Mouse (Mus musculus): ENCODE results near the gene Hoxc6. TPM values are rescaled to one million over a fixed set of nuclear protein-coding genes. Genes with fewer than 3 reads are reported as not detected.

Gene Hoxc6
- polyA plus RNA-seq, 1 experiment from 2014 or later: 10.9 TPM

GRCm38 (mm10) chr15:102975034-102975433, 23.0 kb upstream of the Hoxc6 start:
- Histone ChIP-seq H3K36me3 (ENCODE audit: control insufficient read depth, insufficient read depth, low read length) (no peaks in the 10 kb centered on the region), H3K9ac (ENCODE audit: low read length) (peak overlapping the region; percentile 76), H3K4me2 (ENCODE audit: low read depth, severe bottlenecking) (peak overlapping the region; percentile 53), H3K27me3 (ENCODE audit: control insufficient read depth, insufficient read depth, low read length) (peaks cover 75% of the 10 kb centered on the region), H3K4me3 (ENCODE audit: low read depth, low read length) (peak overlapping the region; percentile 33), H3K9me3 (ENCODE audit: control insufficient read depth, low read length) (no peaks in the 10 kb centered on the region), H3K27ac (replicated peaks; ENCODE audit: low read depth, low read length) (peak overlapping the region; percentile 84; the same call in 1 of the 2 replicates), H3K4me1 (ENCODE audit: control insufficient read depth, insufficient read depth, low read length) (peaks cover 31% of the 10 kb centered on the region)
- 2% methylated on average over 7 of the region's 7 CpGs for WGBS
- ATAC-seq (ENCODE audit: insufficient number of reproducible peaks, low FRiP score, low TSS enrichment, low read depth) (no peak), DNase-seq (ENCODE audit: low spot score) (no peak)

DNA sequence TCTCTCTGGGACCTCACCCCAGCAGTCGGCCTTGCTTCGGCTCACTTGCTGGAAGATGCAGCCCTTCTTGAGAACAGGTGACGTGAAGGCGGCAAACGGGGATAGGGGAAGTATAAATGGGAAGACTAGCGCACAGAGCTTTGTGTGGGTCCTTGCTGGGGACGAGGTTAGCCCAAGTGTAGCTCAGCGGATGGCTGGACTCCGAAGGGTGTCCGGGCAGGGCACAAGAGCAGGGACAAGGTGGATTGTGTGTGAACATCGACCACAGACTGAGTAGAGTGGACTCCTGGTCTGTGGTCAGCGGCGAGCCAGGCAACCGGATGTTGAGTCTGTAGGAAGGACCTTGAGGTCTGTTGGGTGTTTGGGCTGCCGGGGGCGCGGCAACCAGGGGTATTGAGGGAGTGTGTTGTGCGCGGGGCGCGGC, 22.4 kb upstream of the Hoxc6 start:
- under 1% methylated on average over 21 of the region's 21 CpGs for WGBS
- H3K4me3 ChIP-seq (ENCODE audit: low read depth, low read length): peak overlapping the region; percentile 33
- H3K4me2 ChIP-seq (ENCODE audit: low read depth, severe bottlenecking): peak overlapping the region; percentile 53
- H3K27me3 ChIP-seq (ENCODE audit: control insufficient read depth, insufficient read depth, low read length): peaks cover 75% of the 10 kb centered on the region
- no peaks in the 10 kb centered on the region for H3K36me3 ChIP-seq (ENCODE audit: control insufficient read depth, insufficient read depth, low read length)
- DNase-seq (ENCODE audit: low spot score): peak; percentile 73
- peak overlapping the region; percentile 84 for H3K27ac ChIP-seq (replicated peaks; ENCODE audit: low read depth, low read length)
- no peak for ATAC-seq (ENCODE audit: insufficient number of reproducible peaks, low FRiP score, low TSS enrichment, low read depth)
- peaks cover 35% of the 10 kb centered on the region for H3K4me1 ChIP-seq (ENCODE audit: control insufficient read depth, insufficient read depth, low read length)
- no peaks in the 10 kb centered on the region for H3K9me3 ChIP-seq (ENCODE audit: control insufficient read depth, low read length)
- H3K9ac ChIP-seq (ENCODE audit: low read length): peak overlapping the region; percentile 76

DNA sequence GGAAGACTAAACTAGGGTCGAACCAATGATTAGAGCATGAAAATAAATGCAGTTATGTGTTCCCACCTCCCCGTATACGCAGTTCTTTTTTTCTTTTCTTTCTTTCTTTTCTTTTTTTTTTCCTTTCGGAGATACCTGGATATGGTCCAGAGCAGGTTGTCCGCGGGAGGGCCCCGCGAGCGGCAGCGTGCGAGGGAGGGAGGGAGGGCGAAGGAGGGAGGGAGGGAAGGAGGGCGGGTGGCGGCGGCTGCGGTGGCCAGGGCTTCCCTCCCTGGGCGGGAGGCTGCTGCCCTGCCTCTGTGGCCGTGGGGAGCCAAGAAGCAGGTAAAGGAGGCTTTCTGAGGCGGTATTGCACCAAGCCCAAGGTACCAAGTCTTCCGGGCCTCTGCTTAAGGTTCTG, 21.9 kb upstream of the Hoxc6 start, which contains the start of gene Hoxc9:
Gene Hoxc9 (plus strand): TSS at position 269 of the 400 bp plus-strand sequence.
- Histone ChIP-seq H3K9me3 (ENCODE audit: control insufficient read depth, low read length) (no peaks in the 10 kb centered on the region), H3K27ac (replicated peaks; ENCODE audit: low read depth, low read length) (peak within 1 kb of the TSS; percentile 84), H3K4me3 (ENCODE audit: low read depth, low read length) (peak within 1 kb of the TSS; percentile 33), H3K4me2 (ENCODE audit: low read depth, severe bottlenecking) (peak within 1 kb of the TSS; percentile 53), H3K36me3 (ENCODE audit: control insufficient read depth, insufficient read depth, low read length) (no peaks in the 10 kb centered on the region), H3K4me1 (ENCODE audit: control insufficient read depth, insufficient read depth, low read length) (peaks cover 35% of the 10 kb centered on the region), H3K9ac (ENCODE audit: low read length) (peak within 1 kb of the TSS; percentile 76), H3K27me3 (ENCODE audit: control insufficient read depth, insufficient read depth, low read length) (peaks cover 75% of the 10 kb centered on the region)
- ATAC-seq (ENCODE audit: insufficient number of reproducible peaks, low FRiP score, low TSS enrichment, low read depth) (no peak), DNase-seq (ENCODE audit: low spot score) (no peak)
- WGBS: 2% methylated on average over 19 of the region's 20 CpGs

GRCm38 (mm10) chr15:102976631-102977422, 21.2 kb upstream of the Hoxc6 start:
- no peaks in the 10 kb centered on the region for H3K36me3 ChIP-seq (ENCODE audit: control insufficient read depth, insufficient read depth, low read length)
- DNase-seq (ENCODE audit: low spot score) (peak; percentile 69), ATAC-seq (ENCODE audit: insufficient number of reproducible peaks, low FRiP score, low TSS enrichment, low read depth) (no peak)
- no peaks in the 10 kb centered on the region for H3K9me3 ChIP-seq (ENCODE audit: control insufficient read depth, low read length)
- WGBS: under 1% methylated on average over 37 of the region's 37 CpGs
- peaks cover 77% of the 10 kb centered on the region for H3K27me3 ChIP-seq (ENCODE audit: control insufficient read depth, insufficient read depth, low read length)
- peaks cover 39% of the 10 kb centered on the region for H3K4me1 ChIP-seq (ENCODE audit: control insufficient read depth, insufficient read depth, low read length)
- H3K4me2 ChIP-seq (ENCODE audit: low read depth, severe bottlenecking): peak overlapping the region; percentile 53
- H3K27ac ChIP-seq (replicated peaks; ENCODE audit: low read depth, low read length): peak overlapping the region; percentile 84
- peak overlapping the region; percentile 76 for H3K9ac ChIP-seq (ENCODE audit: low read length)
- H3K4me3 ChIP-seq (ENCODE audit: low read depth, low read length): peak overlapping the region; percentile 33

DNA sequence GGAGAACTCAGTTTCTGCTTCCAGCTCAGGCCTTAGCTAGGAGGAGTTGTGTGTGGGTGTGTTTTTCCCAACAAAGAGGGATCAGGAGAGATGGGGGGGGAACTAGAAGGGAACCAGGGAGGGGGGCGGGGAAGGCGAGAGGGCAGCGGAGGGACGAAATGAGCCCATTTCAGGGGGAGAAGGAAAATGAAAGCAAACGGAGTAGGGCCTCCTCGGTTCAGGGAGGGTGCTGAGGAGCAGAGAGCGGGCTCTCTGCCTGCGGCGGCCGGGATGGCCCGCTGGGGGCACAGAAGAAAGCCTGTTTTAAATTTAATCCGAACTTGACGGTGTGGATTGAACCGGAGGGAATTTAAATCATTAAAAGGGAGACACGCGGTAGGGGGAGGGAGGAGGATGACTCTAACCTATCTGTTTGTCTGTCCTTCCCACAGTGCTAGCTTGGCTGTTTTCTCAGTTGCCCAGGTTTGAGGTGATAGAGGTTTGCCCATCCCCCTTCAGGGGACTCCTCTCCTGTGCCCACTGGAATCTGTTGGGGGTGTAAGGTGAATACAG, 20.6 kb upstream of the Hoxc6 start:
- no peak for DNase-seq (ENCODE audit: low spot score)
- peaks cover 75% of the 10 kb centered on the region for H3K27me3 ChIP-seq (ENCODE audit: control insufficient read depth, insufficient read depth, low read length)
- WGBS: under 1% methylated on average over 15 of the region's 16 CpGs
- peak overlapping the region; percentile 33 for H3K4me3 ChIP-seq (ENCODE audit: low read depth, low read length)
- peak overlapping the region; percentile 84 for H3K27ac ChIP-seq (replicated peaks; ENCODE audit: low read depth, low read length)
- no peaks in the 10 kb centered on the region for H3K9me3 ChIP-seq (ENCODE audit: control insufficient read depth, low read length)
- peaks cover 44% of the 10 kb centered on the region for H3K4me1 ChIP-seq (ENCODE audit: control insufficient read depth, insufficient read depth, low read length)
- ATAC-seq (ENCODE audit: insufficient number of reproducible peaks, low FRiP score, low TSS enrichment, low read depth): no peak
- H3K4me2 ChIP-seq (ENCODE audit: low read depth, severe bottlenecking): peak overlapping the region; percentile 53
- peak overlapping the region; percentile 76 for H3K9ac ChIP-seq (ENCODE audit: low read length)
- no peaks in the 10 kb centered on the region for H3K36me3 ChIP-seq (ENCODE audit: control insufficient read depth, insufficient read depth, low read length)

DNA sequence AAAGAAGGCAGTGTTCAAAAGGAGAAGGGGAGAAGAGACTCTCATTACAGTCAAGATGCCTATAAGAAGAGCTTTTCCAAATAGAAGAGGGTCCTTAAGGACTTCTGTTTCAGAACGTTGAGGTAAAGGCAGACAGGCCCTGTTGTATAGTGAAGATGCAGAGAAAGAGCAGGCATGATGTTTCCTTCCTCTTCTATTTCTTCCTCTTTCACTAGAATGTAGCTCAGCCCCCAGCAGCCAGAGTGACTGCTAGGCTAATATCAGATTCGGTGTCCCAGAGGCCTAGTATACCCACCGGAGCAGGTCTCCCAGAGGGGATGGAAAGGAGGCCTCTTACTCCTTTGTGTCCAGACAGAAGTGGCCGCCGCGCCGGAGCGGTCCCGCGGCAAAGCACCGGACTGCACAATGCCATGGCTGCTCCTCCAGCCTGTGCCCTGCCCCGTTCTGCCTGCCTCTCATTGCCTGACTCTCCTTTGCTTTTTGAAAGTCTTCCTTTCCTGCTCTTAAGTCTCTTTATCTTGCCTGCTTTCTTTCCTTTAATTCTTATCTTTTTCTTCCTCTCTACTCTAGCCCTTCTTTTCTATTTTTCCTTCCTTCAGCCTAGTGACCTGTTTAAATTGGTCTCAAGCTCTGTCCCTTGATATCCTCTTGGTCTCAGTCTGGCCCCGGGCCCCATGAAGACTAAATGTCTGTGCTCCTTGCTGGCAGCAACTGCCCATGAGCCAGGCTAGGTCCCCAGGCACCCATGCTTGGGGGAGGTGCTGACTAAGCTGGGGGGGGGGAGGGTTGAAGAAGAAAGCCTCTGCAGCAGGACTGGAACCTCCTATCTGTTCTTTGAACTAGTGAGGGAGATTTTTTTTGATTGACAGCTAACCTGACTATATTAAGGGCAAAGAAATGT, 19.2 kb upstream of the Hoxc6 start:
- under 1% methylated on average over 13 of the region's 13 CpGs for WGBS
- H3K9ac ChIP-seq (ENCODE audit: low read length): peak overlapping the region; percentile 61
- H3K9me3 ChIP-seq (ENCODE audit: control insufficient read depth, low read length): no peaks in the 10 kb centered on the region
- no peak for ATAC-seq (ENCODE audit: insufficient number of reproducible peaks, low FRiP score, low TSS enrichment, low read depth)
- peak overlapping the region; percentile 44 for H3K4me2 ChIP-seq (ENCODE audit: low read depth, severe bottlenecking)
- peak overlapping the region; percentile 22 for H3K4me3 ChIP-seq (ENCODE audit: low read depth, low read length)
- H3K27me3 ChIP-seq (ENCODE audit: control insufficient read depth, insufficient read depth, low read length): peaks cover 67% of the 10 kb centered on the region
- H3K4me1 ChIP-seq (ENCODE audit: control insufficient read depth, insufficient read depth, low read length): peaks cover 42% of the 10 kb centered on the region
- H3K27ac ChIP-seq (replicated peaks; ENCODE audit: low read depth, low read length): peak overlapping the region; percentile 59; the same call in 1 of the 2 replicates
- DNase-seq (ENCODE audit: low spot score): no peak
- H3K36me3 ChIP-seq (ENCODE audit: control insufficient read depth, insufficient read depth, low read length): no peaks in the 10 kb centered on the region

GRCm38 (mm10) chr15:102979936-102980335, 18.1 kb upstream of the Hoxc6 start:
- no peak for ATAC-seq (ENCODE audit: insufficient number of reproducible peaks, low FRiP score, low TSS enrichment, low read depth)
- H3K4me1 ChIP-seq (ENCODE audit: control insufficient read depth, insufficient read depth, low read length): peaks cover 47% of the 10 kb centered on the region

GRCm38 (mm10) chr15:102980352-102980751, 17.7 kb upstream of the Hoxc6 start:
- H3K27me3 ChIP-seq (ENCODE audit: control insufficient read depth, insufficient read depth, low read length): peaks cover 62% of the 10 kb centered on the region
- 0 out of 2 replicates have a peak overlapping the region, but pooled peaks have one; percentile 19 for H3K9ac ChIP-seq (ENCODE audit: low read length)
- DNase-seq (ENCODE audit: low spot score): no peak
- ATAC-seq (ENCODE audit: insufficient number of reproducible peaks, low FRiP score, low TSS enrichment, low read depth): no peak
- peak overlapping the region; percentile 91 for H3K4me2 ChIP-seq (ENCODE audit: low read depth, severe bottlenecking)
- H3K36me3 ChIP-seq (ENCODE audit: control insufficient read depth, insufficient read depth, low read length): no peaks in the 10 kb centered on the region
- peak overlapping the region; percentile 58; the same call in 1 of the 2 replicates for H3K4me3 ChIP-seq (ENCODE audit: low read depth, low read length)
- H3K4me1 ChIP-seq (ENCODE audit: control insufficient read depth, insufficient read depth, low read length): peaks cover 49% of the 10 kb centered on the region
- no peak overlapping the region; the same call in 1 of the 2 replicates for H3K27ac ChIP-seq (replicated peaks; ENCODE audit: low read depth, low read length)
- WGBS: under 1% methylated on average over 11 of the region's 11 CpGs
- H3K9me3 ChIP-seq (ENCODE audit: control insufficient read depth, low read length): no peaks in the 10 kb centered on the region

More at GRCm38 (mm10) chr15:102979936-102980335, 18.1 kb upstream of the Hoxc6 start:
- WGBS: 0% methylated on average over 1 of the region's 1 CpGs
- H3K36me3 ChIP-seq (ENCODE audit: control insufficient read depth, insufficient read depth, low read length): no peaks in the 10 kb centered on the region
- H3K4me2 ChIP-seq (ENCODE audit: low read depth, severe bottlenecking): peak overlapping the region; percentile 91
- H3K9ac ChIP-seq (ENCODE audit: low read length): peak overlapping the region; percentile 45; the same call in 1 of the 2 replicates
- H3K27me3 ChIP-seq (ENCODE audit: control insufficient read depth, insufficient read depth, low read length): peaks cover 61% of the 10 kb centered on the region
- H3K9me3 ChIP-seq (ENCODE audit: control insufficient read depth, low read length): no peaks in the 10 kb centered on the region
- H3K27ac ChIP-seq (replicated peaks; ENCODE audit: low read depth, low read length): no peak overlapping the region
- peak overlapping the region; percentile 12; the same call in 1 of the 2 replicates for H3K4me3 ChIP-seq (ENCODE audit: low read depth, low read length)
- no peak for DNase-seq (ENCODE audit: low spot score)

All from limb, embryonic 11.5 days (tissue).